Mouse (Mus musculus) cerebellum, adult 18-20 months (tissue): Measurements from ENCODE around the gene Bpifc.
"Not testable (repeated sequence)": the region's sequence is repeated elsewhere in the genome, so short reads cannot be mapped to it uniquely, and the experiment has no call there.

Experiments used
- DNase-seq, 2 experiments: peaks; one replicate each; pipeline ENCODE4 v3.0.0; 2021

Bpifc gene

GRCm38 (mm10) chr10:86011781-86012180 is at the start of gene Bpifc:
Gene Bpifc (minus strand): TSS chr10:86011895.
- DNase-seq = no peak

GRCm38 (mm10) chr10:86060267-86060666 is 48.6 kb upstream of the Bpifc start:
- DNase-seq = no peak

GRCm38 (mm10) chr10:86057712-86058111 is 46.0 kb upstream of the Bpifc start:
- DNase-seq = no peak

- no peak for DNase-seq
Observed at GRCm38 (mm10) chr10:86057286-86057685, 45.6 kb upstream of the Bpifc start.

- no peak for DNase-seq
Observed at GRCm38 (mm10) chr10:86056297-86056903, 44.7 kb upstream of the Bpifc start.

GRCm38 (mm10) chr10:86052818-86053522 is 41.3 kb upstream of the Bpifc start:
- no peak for DNase-seq

- no peak for DNase-seq
Observed at GRCm38 (mm10) chr10:86050522-86050921, 38.8 kb upstream of the Bpifc start.

GRCm38 (mm10) chr10:86047786-86048185 is 36.1 kb upstream of the Bpifc start:
- DNase-seq = no peak

- no peak for DNase-seq
Observed at GRCm38 (mm10) chr10:86046371-86046770, 34.7 kb upstream of the Bpifc start.

GRCm38 (mm10) chr10:86044066-86044465 is 32.4 kb upstream of the Bpifc start:
- no peak for DNase-seq

- peak in 1 of 2 experiments; percentile 22 for DNase-seq
Observed at GRCm38 (mm10) chr10:86043651-86044050, 32.0 kb upstream of the Bpifc start.

GRCm38 (mm10) chr10:86034007-86034728 is 22.5 kb upstream of the Bpifc start:
- DNase-seq = no peak

GRCm38 (mm10) chr10:86032517-86032916 is 20.8 kb upstream of the Bpifc start:
- DNase-seq = no peak

- no peak for DNase-seq
Observed at GRCm38 (mm10) chr10:86030743-86031142, 19.0 kb upstream of the Bpifc start.

- DNase-seq = not testable (repeated sequence)
Observed at GRCm38 (mm10) chr10:86026807-86027206, 15.1 kb upstream of the Bpifc start.

- DNase-seq = no peak
Observed at GRCm38 (mm10) chr10:86026354-86026753, 14.7 kb upstream of the Bpifc start.

- DNase-seq = no peak
Observed at GRCm38 (mm10) chr10:86025906-86026305, 14.2 kb upstream of the Bpifc start.

GRCm38 (mm10) chr10:86023149-86023548 is 11.5 kb upstream of the Bpifc start:
- DNase-seq = no peak

- DNase-seq = no peak
Observed at GRCm38 (mm10) chr10:86022474-86022816, 10.8 kb upstream of the Bpifc start.

- peak; percentile 85 to 91 for DNase-seq
Observed at GRCm38 (mm10) chr10:86021749-86022473, 10.2 kb upstream of the Bpifc start, which contains the start of gene Fbxo7. Gene Fbxo7 (plus strand): TSS chr10:86021972.

- DNase-seq = no peak
Observed at GRCm38 (mm10) chr10:86021408-86021748, 9.7 kb upstream of the Bpifc start.

- no peak for DNase-seq
Observed at GRCm38 (mm10) chr10:86018813-86019212, 7.1 kb upstream of the Bpifc start.

GRCm38 (mm10) chr10:86017781-86018180 is 6.1 kb upstream of the Bpifc start:
- DNase-seq = no peak
